Mouse (Mus musculus) hindbrain, postnatal 0 days (tissue): Measurements from ENCODE around the gene Slco2a1. TPM values are rescaled to one million over a fixed set of nuclear protein-coding genes. Genes with fewer than 3 reads are reported as not detected.

ENCODE experiments used
- ATAC-seq: fragments of 200-750 bp; cut with Nextera tagmentation; 2 replicates; pipeline ENCODE4 v1.8.0; 2017; ENCODE audit warnings: mild to moderate bottlenecking, moderate TSS enrichment, moderate library complexity
- DNase-seq: peaks from one replicate; pipeline ENCODE4 v3.0.0-alpha.2; 2015; ENCODE audit warnings: low spot score
- H3K27ac ChIP-seq: fragments of 300-500 bp; sonication (generic); 2 replicates; pipeline ENCODE4 v1.5.1; 2014; ENCODE audit warnings: mild to moderate bottlenecking
- H3K27me3 ChIP-seq: fragments of 300-500 bp; sonication (generic); 2 replicates; pipeline ENCODE4 v1.6.1; 2014; ENCODE audit warnings: low read length, mixed read lengths; ENCODE audit not compliant: insufficient read depth
- H3K36me3 ChIP-seq: fragments of 300-500 bp; sonication (generic); 2 replicates; pipeline ENCODE4 v1.6.1; 2014; ENCODE audit warnings: low read length, mixed read lengths; ENCODE audit not compliant: insufficient read depth
- H3K4me1 ChIP-seq: fragments of 300-500 bp; sonication (generic); 2 replicates; pipeline ENCODE4 v1.6.1; 2014; ENCODE audit warnings: antibody characterized with exemption, low read length, mixed read lengths; ENCODE audit not compliant: insufficient read depth
- H3K4me2 ChIP-seq: fragments of 300-500 bp; sonication (generic); 2 replicates; pipeline ENCODE4 v1.6.1; 2014; ENCODE audit warnings: low read depth, mild to moderate bottlenecking, low read length, moderate library complexity, mixed read lengths
- H3K4me3 ChIP-seq: fragments of 300-500 bp; sonication (generic); 2 replicates; pipeline ENCODE4 v1.5.1; 2014; ENCODE audit warnings: low read length
- H3K9ac ChIP-seq: fragments of 300-500 bp; sonication (generic); replicated peaks from 2 replicates; pipeline ENCODE4 v1.6.1; 2014; ENCODE audit warnings: mild to moderate bottlenecking, low read length, moderate library complexity, mixed read lengths
- H3K9me3 ChIP-seq: fragments of 300-500 bp; sonication (generic); 2 replicates; pipeline ENCODE4 v1.6.1; 2016; ENCODE audit warnings: low read length, mixed read lengths
- CTCF ChIP-seq: IDR thresholded peaks from 2 replicates; pipeline ENCODE4 v1.5.1; 2016; ENCODE audit warnings: antibody characterized with exemption, control low read depth, low read depth
- WGBS: fragments of 180-500 bp; shearing (Covaris S2); extraction: QIAGEN DNeasy Blood & Tissue Kit; methylation state at CpG from one replicate; pipeline ENCODE4 v1.1.7; 2014; 5-methylcytosine and 5-hydroxymethylcytosine counted together
- polyA plus RNA-seq: library from polyadenylated mRNA; unstranded; fragments of >200 nt; fragmentation: Nextera tagmentation; extraction: Ambion mirVana; gene quantifications from 2 replicates; pipeline ENCODE4 v1.2.1, GENCODE M21; 2015
- total RNA-seq: library from RNA; depleted of rRNA; stranded (reverse); fragments of >200 nt; gene quantifications from 2 replicates; pipeline ENCODE4 v1.2.3, GENCODE M21; 2014

Gene Slco2a1
- total and polyA plus RNA-seq, 2 experiments from 2014 or later: 4.8 to 6.3 TPM

DNA sequence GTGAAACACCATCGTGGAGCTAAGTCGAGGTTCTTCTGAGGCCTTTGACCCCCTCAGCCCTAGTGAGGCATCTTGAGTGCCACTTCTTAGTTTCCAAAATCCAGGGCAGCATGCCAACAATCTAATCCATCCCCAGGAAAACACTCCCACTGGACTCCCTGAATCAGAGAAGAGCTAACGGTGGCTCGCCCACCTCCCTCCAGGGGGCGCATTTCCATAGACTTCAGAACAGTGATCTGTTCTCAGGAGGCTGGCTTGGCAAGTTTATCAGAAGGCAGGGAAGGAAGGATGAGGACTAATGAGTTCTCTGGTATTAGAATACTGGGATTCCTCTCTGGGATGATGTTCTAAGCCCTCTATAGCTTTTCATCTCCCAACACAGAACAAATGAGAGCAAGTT lies 24.9 kb downstream of the Slco2a1 start:
- Histone ChIP-seq H3K4me3 (no peak overlapping the region), H3K36me3 (no peaks in the 10 kb centered on the region), H3K4me1 (no peaks in the 10 kb centered on the region), H3K4me2 (no peak overlapping the region), H3K9me3 (no peaks in the 10 kb centered on the region), H3K27me3 (0 out of 2 replicates have a peak, but pooled peaks cover 1% of the 10 kb centered on the region), H3K27ac (no peak overlapping the region), H3K9ac (no peak overlapping the region)
- WGBS: 10% methylated on average over 5 of the region's 5 CpGs
- peak; percentile 65 for TF ChIP-seq CTCF
- ATAC-seq (no peak), DNase-seq (peak; percentile 70)

DNA sequence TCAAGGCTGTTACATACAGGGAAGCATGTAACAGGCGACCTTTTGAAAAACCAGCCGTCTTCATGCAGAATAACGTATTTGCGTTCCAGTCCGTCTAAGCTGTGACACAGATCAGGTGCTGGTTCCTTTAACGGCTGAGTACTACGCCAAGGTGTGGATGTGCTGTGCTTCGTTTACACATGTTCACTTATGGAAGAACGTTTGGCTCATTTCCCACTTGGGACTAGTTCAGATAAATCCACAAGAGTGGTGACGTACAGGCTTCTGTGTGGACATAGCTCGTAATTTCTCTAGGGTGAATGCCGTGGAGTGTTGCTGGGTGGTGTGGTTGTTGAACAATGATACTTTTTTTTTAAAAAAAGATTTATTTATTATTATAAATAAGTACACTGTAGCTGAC lies 26.2 kb downstream of the Slco2a1 start:
- TF ChIP-seq CTCF: no peak
- Histone ChIP-seq H3K4me1 (no peaks in the 10 kb centered on the region), H3K36me3 (no peaks in the 10 kb centered on the region), H3K4me2 (no peak overlapping the region), H3K9ac (no peak overlapping the region), H3K4me3 (no peak overlapping the region), H3K27me3 (no peaks in the 10 kb centered on the region), H3K9me3 (no peaks in the 10 kb centered on the region), H3K27ac (no peak overlapping the region)
- ATAC-seq (no peak), DNase-seq (no peak)
- 89% methylated on average over 12 of the region's 12 CpGs for whole genome bisulfite sequencing

GRCm38 (mm10) chr9:103024116-103024515 lies 35.6 kb downstream of the Slco2a1 start:
- TF ChIP-seq CTCF: no peak
- Histone ChIP-seq H3K4me3 (no peak overlapping the region), H3K9ac (no peak overlapping the region), H3K27me3 (no peaks in the 10 kb centered on the region), H3K36me3 (no peaks in the 10 kb centered on the region), H3K9me3 (no peaks in the 10 kb centered on the region), H3K4me1 (no peaks in the 10 kb centered on the region), H3K27ac (no peak overlapping the region), H3K4me2 (no peak overlapping the region)
- 77% methylated on average over 4 of the region's 4 CpGs for WGBS
- no peak for ATAC-seq
- no peak for DNase-seq

- Histone ChIP-seq H3K4me1 (no peaks in the 10 kb centered on the region), H3K9ac (no peak overlapping the region), H3K4me2 (no peak overlapping the region), H3K27ac (no peak overlapping the region), H3K9me3 (no peaks in the 10 kb centered on the region), H3K4me3 (no peak overlapping the region), H3K36me3 (no peaks in the 10 kb centered on the region), H3K27me3 (no peaks in the 10 kb centered on the region)
- no peak for TF ChIP-seq CTCF
- no peak for DNase-seq
- ATAC-seq: no peak
- 71% methylated on average over 11 of the region's 11 CpGs for WGBS
Measured at GRCm38 (mm10) chr9:103027150-103027889, 38.8 kb downstream of the Slco2a1 start.

- H3K4me3 ChIP-seq: no peak overlapping the region
- no peak overlapping the region for H3K4me2 ChIP-seq
- H3K9ac ChIP-seq: no peak overlapping the region
- no peaks in the 10 kb centered on the region for H3K27me3 ChIP-seq
- TF ChIP-seq CTCF: no peak
- H3K27ac ChIP-seq: no peak overlapping the region
- no peaks in the 10 kb centered on the region for H3K9me3 ChIP-seq
- ATAC-seq: no peak
- DNase-seq: no peak
- WGBS: 62% methylated on average over 8 of the region's 8 CpGs
- no peaks in the 10 kb centered on the region for H3K36me3 ChIP-seq
- no peaks in the 10 kb centered on the region for H3K4me1 ChIP-seq
Measured at GRCm38 (mm10) chr9:103029012-103029411, 40.5 kb downstream of the Slco2a1 start.

- Histone ChIP-seq H3K36me3 (no peaks in the 10 kb centered on the region), H3K9me3 (peaks cover 2% of the 10 kb centered on the region; the same call in 1 of the 2 replicates), H3K9ac (no peak overlapping the region), H3K4me3 (no peak overlapping the region), H3K4me2 (no peak overlapping the region), H3K27ac (no peak overlapping the region), H3K4me1 (no peaks in the 10 kb centered on the region), H3K27me3 (no peaks in the 10 kb centered on the region)
- ATAC-seq (no peak), DNase-seq (no peak)
- WGBS: 69% methylated on average over 2 of the region's 2 CpGs
- TF ChIP-seq CTCF: no peak
Measured at GRCm38 (mm10) chr9:103030041-103030440, 41.5 kb downstream of the Slco2a1 start.

- Histone ChIP-seq H3K27me3 (no peaks in the 10 kb centered on the region), H3K4me2 (no peak overlapping the region), H3K27ac (no peak overlapping the region), H3K4me1 (no peaks in the 10 kb centered on the region), H3K9me3 (peaks cover 3% of the 10 kb centered on the region; the same call in 1 of the 2 replicates), H3K4me3 (no peak overlapping the region), H3K9ac (no peak overlapping the region), H3K36me3 (no peaks in the 10 kb centered on the region)
- DNase-seq: no peak
- no peak for TF ChIP-seq CTCF
- ATAC-seq: no peak
- WGBS: 46% methylated on average over 5 of the region's 5 CpGs
Measured at GRCm38 (mm10) chr9:103031211-103031610, 42.7 kb downstream of the Slco2a1 start.
